Mouse (Mus musculus): ENCODE data around the gene Ppp2r2c.

The Ppp2r2c gene

DNA sequence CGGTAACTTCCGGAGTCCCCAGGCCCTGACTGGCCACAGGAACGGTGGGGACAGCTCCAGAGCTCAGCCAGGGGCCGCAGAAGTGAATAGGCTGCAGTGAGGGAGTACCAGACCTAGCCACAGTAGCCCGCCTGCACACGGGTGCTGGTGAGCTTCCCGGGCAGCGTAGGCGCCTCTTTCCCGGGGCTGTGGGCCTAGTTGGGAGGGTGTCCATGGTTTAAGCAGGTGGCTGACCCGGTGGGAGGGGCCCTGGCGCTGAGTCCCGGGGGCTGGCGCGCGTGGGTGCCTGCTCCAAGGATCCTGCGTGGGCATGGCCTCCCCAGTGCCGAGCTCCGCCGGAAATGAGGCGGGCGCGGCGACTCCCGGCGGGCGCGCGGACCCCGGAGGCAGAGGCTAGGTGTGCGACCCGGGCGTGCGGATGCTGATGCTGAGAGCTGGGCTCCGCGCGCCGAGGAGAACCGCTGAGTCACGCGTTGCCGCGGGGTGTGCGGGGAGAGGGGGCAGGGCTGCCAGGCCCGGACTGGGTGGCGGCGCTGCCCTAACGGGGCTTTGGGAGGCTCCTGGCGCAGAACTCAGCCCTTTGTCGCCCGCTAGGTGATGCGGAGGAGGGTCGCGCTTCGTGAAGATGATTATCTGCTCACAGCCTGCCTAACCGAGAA, 1.4 kb downstream of the Ppp2r2c start:
- in situ Hi-C loops (cut with MboI; ENCODE audit: low sequenced_read_pairs): no loop called here

DNA sequence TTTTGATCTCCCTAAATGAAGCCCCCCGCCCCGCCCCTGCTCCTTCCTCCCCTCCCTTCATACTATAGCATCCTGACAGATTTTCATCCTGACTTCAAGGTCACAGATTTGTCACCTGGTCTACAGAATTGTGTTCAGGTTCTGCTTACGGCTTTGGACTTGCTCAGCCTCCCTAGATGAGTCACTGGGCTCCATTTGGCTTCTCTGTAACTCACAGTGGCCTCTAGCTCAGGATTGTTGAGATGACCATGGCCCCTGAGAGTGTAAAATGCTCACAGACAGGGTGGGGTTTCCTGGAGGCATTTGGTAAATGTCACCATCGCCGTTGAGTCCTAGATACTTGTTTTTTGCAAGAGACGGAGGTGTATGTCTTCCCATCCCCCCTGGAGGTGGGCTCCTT, 2.6 kb downstream of the Ppp2r2c start:
- in situ Hi-C loops (cut with MboI; ENCODE audit: low sequenced_read_pairs): no loop called here

DNA sequence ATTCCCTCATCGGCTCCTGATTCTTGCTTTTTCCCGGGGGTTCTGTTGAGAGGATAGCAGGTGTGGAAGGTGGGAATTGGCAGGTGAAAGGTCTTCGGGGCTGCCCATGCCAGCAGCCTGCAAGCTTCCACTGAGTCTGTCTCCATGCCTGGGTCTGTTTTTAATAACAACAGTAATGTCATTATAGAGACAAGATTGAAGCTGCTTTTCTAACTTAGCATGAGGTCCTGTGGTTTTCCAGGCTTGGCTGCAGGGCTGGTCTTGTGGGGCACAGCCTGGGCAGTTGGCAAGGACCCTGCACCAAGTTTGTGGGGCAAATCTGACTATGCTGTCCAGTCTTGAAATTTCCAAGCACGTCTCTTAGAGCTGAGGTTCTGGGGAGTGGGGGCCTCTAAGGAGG, 7.6 kb downstream of the Ppp2r2c start:
- in situ Hi-C loops (cut with MboI; ENCODE audit: low sequenced_read_pairs): no loop called here

DNA sequence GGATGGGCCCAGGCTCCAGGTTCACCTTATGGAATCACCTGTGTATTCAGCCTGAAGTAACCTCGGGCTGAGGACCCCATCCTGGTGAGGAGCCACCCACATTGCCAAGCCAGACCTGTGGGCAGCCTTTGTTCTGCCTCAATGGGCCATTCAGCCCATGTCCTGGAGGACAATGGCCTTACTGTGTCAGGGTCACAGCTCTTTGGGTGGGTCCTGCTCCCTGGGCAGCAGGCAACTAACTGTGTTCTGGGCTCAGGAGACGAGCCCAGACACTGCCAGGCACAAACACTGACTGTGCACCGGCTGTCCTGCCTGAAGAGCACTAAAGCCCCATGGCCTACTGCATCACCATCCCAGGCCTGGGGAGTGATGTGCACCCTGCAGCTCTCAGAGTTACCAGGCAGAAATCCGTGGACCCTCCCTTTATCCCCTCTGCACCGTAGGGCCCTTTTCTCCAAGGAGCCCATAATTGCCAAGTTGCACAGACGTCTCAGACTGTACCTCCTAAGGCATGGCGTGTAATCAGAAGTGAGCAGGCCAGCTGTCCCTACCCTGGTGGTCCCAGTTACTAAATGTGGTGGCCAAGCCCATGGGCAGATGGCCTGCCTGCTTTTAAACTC, 8.6 kb downstream of the Ppp2r2c start:
- in situ Hi-C loops (cut with MboI; ENCODE audit: low sequenced_read_pairs): no loop called here

DNA sequence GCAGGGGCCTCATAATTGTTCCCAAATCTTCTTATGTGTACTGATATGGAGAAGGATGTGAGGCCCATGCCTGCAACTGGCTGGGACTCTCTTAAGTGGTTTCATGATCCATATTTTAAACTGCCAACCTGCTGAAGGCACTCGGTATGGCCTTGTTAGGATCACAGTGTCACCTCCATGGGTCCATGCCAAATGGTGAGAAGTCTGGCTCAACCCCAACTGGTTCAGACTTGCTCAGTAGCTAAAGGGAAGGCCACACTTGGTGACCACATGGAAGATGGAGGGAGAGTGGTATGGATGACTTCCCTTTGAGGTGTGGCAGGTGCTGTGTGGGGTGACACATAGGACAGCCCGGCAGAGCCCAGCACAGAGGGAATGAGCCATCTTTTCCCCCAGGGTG, 9.3 kb downstream of the Ppp2r2c start:
- in situ Hi-C loops (cut with MboI; ENCODE audit: low sequenced_read_pairs): no loop called here

DNA sequence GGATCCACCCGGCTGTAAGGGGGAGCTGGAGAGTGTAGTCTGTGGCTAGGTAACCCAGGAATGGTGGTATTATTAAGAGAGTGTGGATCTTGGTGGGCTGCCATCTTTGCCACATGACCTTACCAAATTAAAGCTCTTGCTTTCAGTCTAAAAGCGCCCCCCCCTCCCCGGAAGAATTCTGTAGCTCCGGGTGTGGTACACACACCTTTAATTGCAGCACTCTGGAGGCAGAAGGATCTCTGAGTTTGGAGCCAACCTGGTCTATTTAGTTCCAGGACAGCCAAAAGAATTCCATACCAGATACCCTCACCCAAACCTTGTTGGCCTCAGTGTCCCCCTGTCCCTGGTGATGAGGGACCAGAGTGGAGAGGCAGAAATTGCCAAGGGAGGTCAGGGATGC, 10.5 kb downstream of the Ppp2r2c start:
- in situ Hi-C loops (cut with MboI; ENCODE audit: low sequenced_read_pairs): no loop called here

DNA sequence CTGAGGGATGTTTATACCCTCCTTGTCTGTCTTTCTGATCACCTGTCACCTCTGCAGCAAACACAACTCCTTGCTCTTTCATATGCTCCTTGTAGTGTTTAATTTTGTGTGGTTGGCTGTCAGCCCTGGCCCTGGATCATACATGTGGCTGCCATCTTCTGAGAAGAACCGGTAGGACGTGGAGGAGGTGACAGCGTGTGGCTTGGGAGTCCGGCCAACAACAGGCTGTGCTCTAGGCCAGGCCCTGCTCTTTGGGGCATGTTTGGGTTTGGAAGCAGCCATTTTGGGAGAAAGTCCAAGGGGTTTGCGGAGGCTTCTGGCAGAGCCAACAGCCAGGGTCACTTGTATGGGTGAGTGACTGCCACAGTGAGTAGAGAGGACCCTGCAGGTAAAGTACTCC, 12.3 kb downstream of the Ppp2r2c start:
- in situ Hi-C loops (cut with MboI; ENCODE audit: low sequenced_read_pairs): no loop called here

DNA sequence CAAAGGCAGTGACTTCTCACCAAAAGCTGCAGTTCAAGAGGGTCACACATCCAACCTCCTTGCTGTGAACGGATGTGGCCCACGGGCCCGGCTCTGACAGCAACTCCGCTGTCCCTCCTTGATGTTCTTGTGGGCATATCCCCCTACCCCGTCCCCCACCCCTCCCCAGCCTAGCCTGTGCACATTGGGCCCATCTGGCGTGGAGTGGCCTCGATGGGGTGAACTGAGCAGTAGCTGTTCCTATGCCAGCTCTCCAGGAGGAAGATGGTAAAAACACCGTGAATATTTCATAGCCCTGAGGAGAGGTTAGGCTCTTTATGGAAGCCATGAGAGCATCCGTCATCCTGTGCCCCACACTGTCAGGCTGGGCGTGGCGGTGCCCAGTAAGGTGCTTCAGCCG, 15.2 kb downstream of the Ppp2r2c start:
- in situ Hi-C loops (cut with MboI; ENCODE audit: low sequenced_read_pairs): no loop called here

DNA sequence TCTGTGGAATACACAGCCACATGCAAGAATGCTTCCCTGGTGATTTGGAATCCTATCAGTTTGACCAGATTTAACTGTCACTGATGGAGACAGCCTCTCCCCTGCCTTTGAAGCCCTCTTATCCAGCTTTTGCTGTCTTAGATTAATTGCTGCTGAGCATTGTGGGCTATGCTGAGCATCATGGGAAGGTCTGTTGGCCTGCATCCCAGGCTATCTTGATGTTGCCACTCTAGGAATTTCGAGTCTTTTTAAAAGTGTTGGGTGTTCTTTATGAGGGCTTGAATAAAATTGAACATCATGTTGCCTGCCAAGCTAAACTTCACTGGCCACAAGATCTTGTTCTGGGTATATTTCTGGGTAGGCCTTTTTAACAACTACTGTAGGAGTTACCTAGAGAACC, 16.8 kb downstream of the Ppp2r2c start:
- in situ Hi-C loops (cut with MboI; ENCODE audit: low sequenced_read_pairs): no loop called here

DNA sequence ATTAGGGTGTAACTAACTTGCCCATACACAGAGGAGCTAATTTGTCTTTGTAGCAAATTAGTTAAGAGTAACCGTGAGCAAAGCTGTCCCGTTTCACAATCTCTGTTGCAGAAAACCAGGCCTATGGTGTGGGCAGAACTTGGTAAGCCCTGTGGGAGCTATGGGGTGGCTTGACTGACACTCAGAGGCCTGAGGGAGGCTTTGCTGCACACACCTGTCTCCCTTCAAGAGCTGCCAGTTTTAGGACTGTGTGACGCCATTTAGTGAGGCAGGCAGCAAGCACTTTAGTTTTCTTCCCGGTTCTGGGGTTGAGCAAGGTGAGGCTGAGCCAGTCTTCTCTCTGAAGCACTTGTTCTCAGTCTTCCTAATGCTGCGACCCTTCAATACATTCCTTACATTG, 17.3 kb downstream of the Ppp2r2c start:
- in situ Hi-C loops (cut with MboI; ENCODE audit: low sequenced_read_pairs): no loop called here

DNA sequence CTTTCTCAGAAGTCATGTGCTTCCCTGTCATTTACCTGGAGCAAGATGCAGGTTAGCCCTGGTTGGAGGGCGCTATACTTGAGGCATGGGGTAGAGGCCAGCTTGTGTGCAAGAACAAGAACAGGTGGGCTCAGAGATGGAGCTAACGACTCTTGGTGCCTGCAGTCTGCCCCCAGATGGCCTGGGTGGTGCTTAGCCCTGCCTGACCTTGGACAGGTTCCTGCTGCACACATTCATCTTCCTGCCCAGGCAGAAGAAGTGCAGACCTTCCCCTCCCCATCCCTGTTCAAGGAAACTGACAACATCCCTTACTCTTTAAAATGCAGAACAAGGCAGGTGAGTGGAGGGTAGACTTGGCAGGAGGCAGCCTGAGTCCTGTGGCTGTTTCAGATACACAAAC, 18.0 kb downstream of the Ppp2r2c start:
- in situ Hi-C loops (cut with MboI; ENCODE audit: low sequenced_read_pairs): no loop called here

DNA sequence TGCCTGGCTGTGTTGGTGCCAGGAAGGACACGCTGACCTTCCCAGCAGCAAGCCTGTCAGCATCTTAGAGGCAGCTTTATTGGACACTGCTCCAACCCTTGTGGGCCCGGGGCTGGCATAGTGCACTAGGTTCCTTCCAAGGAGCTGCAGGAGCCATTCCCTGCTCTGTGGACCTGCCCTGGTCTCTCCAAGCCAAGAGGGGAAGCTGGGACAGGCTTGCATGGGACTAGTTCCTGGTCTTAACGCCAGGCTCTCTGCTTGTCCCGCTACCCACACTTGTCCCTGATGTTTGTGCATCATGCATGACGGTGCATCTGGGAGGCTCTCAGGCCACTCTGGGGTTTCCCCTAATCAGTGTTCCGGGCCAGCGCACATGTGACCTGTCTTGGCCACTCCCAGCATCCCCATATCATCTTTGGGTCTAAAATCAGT, 18.6 kb downstream of the Ppp2r2c start:
- in situ Hi-C loops (cut with MboI; ENCODE audit: low sequenced_read_pairs): no loop called here

DNA sequence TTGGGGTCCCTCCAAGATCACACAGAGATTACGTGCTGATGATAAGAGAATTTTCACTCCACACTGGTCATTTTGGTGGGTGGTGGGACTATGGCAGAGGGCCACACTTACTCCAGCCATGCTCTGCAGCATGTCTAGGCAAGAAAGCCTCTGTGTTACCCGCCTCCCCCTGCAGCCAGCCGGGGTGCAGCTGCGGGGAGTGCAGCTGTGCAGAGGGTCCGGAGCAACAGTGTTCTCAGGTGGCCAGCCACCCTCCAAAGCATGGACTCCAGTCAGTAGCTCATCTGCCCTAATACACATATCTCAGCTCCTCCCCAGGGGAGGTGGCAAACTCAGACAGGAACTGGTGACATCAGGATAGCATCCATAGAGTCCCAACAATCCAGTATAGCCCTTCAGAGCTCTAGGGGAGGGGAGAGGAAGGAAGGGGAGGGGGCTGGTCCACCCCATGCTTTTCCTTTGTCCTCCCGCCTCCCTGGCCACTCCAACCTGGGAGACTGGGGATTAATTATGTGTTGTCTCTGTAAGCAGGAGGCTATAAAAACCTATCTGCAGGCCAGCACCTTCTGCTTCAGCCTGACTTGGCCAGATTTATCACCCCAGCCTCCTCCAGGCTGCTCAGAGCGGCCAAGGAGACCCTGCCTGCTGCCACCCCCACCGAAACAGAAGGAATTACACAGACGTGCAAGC, 19.1 kb downstream of the Ppp2r2c start:
- in situ Hi-C loops (cut with MboI; ENCODE audit: low sequenced_read_pairs): no loop called here

DNA sequence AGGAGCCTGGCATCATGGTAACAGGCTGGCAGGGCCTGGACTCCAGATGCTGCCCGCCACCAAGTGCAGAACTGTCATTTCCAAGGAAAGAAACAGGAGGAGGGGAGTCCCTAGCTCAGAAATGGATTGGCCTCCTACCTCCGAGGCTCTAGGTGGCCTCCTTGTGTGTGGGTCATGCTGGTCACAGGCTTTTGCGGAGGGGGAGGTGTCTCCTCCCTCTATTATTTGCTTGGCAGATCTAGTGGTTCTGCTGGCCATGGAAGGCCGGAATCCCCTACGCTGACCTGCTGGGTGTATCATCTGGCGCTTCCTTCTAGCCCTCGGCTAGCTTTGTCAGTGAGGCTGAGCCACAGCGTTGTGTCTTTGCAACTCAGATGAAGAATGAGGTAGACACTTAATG, 20.2 kb downstream of the Ppp2r2c start:
- in situ Hi-C loops (cut with MboI; ENCODE audit: low sequenced_read_pairs): no loop called here

DNA sequence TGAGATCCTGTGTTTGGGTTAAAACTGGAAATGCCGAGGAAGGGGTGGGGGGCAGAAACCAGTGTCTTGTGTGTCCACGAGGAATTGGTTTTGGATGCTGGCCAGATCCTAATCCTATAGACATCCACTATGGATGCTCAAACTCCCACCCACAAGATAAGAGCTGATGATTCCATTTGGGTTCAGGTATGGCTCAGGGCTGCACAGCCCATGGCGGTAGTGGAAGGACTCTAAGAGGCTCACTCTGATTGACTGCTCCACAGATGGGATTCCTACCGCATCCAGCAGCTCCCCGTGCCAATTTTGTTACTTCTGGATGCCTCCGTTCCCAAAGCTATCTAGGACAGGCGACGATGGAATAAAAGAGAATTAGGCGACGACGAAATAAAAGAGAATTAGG, 20.6 kb downstream of the Ppp2r2c start:
- in situ Hi-C loops (cut with MboI; ENCODE audit: low sequenced_read_pairs): no loop called here

DNA sequence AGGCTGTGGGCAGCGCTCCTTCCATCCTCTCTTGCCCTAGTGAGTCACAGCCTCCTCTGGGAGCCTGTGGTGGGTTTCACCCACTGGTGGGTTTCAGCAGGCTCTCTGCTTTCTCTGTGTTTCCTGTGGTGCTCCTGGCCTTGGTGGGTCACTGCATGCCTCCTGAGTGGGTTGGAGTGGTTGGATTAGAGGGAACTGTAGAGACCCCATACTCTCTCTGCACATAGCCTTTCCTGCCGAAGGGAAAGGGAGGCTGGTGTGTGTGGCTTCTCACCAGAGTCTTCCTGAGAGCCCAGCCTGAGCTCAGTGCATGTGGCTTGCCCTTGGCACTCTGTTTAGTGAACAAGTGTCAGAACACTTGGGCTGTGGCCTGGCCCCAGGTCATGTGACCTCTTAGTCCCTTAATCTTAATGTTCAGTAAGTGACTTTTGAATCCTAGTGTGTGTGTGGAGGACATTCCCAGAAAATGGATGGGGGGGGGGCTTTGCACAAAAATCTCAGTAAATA, 21.1 kb downstream of the Ppp2r2c start:
- in situ Hi-C loops (cut with MboI; ENCODE audit: low sequenced_read_pairs): no loop called here

DNA sequence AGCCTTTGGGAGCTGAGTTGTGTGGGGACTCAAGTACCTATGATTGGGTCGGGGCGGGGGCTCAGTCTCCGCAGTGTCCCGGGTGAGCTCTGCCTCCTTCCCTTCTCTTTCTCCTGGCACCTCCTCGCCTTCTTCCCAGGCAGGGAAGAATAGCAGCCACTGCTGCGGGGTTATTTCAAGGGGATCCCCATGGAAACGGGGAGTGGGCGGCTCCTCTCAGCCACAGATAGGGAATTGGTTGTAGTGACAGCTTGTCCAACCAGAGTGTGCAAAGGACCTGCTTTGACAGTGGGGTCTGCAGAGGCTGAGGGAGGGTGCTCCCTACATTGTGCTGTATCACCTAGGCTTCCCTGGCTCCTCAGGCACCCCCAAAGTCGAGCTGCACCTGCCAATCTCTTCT, 22.5 kb downstream of the Ppp2r2c start:
- in situ Hi-C loops (cut with MboI; ENCODE audit: low sequenced_read_pairs): no loop called here

DNA sequence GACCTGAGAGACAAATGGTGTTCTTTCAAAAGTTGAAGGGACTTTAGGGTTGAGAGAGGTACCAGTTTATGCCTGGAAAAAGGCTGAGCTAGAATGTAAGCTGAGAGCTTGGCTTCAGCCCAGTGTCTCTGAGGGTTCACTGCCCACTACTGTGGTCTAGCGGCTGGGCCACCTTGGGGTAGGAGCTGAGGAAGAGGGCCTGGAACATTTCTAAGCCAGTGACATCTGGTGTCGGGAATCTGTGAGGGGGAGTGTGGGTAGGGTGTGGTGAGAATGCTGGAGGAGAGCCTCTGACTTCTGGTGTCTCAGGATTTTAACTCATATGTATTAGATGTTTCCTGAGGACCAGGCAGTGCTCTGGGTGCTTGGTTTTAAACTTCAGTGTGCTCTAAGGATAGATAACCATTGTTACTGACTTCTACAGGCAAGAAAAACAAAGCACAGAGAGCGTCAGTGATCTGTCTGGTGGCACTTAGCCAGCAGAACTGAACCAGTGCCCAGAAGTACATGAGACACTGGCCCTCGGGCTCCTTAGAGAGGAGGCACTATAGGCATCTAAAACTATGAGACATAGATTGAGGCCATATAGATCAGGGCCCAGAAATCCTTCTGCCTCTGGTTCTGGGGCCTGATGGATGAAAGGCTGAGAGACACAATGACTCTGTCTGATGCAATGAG, 23.6 kb downstream of the Ppp2r2c start:
- in situ Hi-C loops (cut with MboI; ENCODE audit: low sequenced_read_pairs): no loop called here

DNA sequence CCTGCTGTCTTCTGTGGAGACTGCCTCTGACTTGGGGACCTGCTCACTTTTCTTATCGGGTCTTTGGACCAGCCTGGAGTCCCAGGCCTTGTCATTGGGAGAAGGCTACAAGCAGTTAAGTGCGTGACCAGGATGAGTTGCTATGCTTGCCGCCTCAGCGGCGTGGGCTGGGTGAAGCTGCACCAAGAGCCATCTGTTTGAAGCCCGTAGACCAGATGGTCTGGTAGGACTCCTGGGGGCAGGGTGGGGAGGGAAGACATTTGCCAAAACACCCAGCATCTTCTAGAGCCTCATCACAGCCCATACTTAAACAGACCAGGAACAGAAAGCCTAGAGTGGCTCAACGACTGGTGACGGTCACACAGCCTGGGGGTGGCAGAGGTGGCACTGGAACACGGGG, 24.9 kb downstream of the Ppp2r2c start:
- in situ Hi-C loops (cut with MboI; ENCODE audit: low sequenced_read_pairs): no loop called here

DNA sequence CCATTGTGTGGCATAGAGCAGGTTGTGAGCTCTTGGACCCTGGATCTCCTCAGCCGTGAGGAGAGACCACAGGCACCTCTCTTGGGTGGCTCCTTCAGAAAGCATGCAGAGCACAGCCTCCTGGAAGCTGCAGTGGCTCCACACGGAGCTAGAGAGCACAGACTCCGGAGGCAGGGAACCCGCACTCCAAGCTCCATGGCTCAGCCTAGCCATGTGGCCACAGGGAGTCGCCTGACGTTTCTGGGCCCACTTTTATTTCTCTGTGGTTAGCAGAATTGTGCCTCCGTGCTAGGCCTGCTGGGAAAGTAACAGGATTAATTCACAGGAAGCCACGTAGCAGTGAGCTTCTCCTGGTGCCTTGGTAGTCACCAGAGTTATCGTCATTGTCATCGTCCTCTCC, 25.8 kb downstream of the Ppp2r2c start:
- in situ Hi-C loops (cut with MboI; ENCODE audit: low sequenced_read_pairs): no loop called here

DNA sequence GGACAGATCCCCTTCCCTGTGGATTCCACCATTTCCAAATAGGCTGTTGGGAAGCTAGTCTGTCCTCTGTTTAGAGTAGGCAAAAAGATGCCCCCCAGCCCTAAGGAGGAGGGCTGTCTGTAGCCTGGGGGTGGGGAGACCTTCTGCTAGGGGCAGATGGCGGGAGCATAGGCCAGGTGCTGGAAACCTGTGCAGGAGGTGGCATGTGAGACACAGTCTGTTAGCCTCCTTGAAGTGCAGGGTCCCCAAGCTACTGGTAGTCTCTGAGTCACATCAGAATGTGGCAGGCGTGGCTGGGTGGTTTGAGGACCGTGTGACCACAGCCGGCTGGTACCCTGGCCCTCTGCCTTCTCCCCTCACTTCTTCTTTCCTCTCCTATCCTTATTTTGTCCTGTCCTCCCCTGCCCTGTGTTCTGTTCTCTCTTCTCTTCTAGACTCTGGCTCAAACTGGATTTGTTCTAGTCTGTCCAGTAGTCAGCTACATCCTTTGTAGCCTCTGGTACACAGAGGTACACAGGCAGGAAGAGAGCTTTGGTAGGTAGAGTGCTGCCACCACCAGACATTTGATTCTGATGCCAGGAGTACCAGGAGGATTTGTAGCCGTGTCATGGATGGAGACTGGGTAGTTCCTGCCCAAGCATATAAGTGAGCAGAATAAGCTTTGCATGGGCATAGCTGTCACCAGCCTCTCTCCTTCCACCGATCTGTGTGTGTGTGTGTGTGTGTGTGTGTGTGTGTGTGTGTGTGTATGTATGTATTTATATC, 26.5 kb downstream of the Ppp2r2c start:
- in situ Hi-C loops (cut with MboI; ENCODE audit: low sequenced_read_pairs): no loop called here
